Mouse (Mus musculus): ENCODE measurements at regions not wholly inside any gene's neighbourhood (a gene's known extent, or its start where the extent isn't known, plus 50 kb on each side); places are given as distances from the start of the nearest gene placed in this dataset.

- TF ChIP-seq GATA1 (IDR thresholded peaks at IDR 0.05; ENCODE audit: borderline replicate concordance, low read length): no peak
- no peak for TF ChIP-seq FLI1 (IDR thresholded peaks at IDR 0.05; ENCODE audit: low read length)
Measured at GRCm38 (mm10) chr1:81818884-81819283, 414.0 kb upstream of the Gm9747 start.
